Mouse (Mus musculus): ENCODE data around the gene Hnrnpm.

DNA sequence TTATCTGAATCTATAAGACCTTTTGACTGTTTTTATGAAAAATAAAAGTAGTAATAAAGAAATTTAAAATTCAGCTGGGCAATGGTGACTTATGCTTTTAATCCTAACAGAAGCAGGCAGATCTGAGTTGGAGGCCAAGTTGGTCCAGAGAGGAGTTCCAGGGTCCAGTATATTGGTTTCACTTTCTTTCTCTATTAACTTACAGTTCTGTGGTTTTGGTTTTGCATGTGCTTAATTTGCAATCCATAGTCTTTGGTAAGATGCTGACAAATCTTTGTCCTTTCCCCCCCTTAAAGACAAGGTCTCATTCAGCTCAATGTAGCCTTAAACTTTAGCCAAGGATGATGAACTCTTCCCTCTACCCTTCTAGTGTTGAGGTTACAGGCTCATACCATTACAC lies 7.9 kb downstream of the Hnrnpm start:
- TF ChIP-seq POLR2A (IDR thresholded peaks at IDR 0.05; ENCODE audit: borderline replicate concordance, low read depth, low read length) = no peak
- TF ChIP-seq CTCF (IDR thresholded peaks at IDR 0.05; ENCODE audit: low read depth, low read length) = no peak
